Mouse (Mus musculus): ENCODE measurements at regions not wholly inside any gene's neighbourhood (a gene's known extent, or its start where the extent isn't known, plus 50 kb on each side); places are given as distances from the start of the nearest gene placed in this dataset.
"Not testable (repeated sequence)": the region's sequence is repeated elsewhere in the genome, so short reads cannot be mapped to it uniquely, and the experiment has no call there.

DNA sequence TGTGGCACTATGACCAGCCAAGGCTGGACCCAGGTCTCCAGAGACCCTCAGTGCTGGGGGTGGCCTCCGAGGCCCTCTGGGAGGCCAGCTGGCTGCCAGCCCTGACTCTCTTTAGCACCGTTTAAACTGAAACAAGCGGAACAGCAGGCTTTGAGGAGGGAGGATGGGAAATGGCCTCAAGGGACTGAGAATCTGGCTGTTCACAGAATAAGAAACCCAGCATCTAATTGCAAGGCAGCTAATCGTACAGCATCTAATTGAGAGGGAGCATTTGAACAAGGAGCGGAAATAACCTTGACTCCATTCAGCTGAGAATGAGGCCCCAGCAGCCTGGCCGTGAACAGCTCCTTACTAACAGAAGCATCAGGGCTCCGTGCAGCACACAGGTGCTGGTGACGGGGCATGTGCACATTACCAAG is 129.2 kb upstream of the Nabp1 start:
- DNase-seq (ENCODE audit: extremely low read depth, insufficient read length, low spot score) = peak; percentile 29

DNA sequence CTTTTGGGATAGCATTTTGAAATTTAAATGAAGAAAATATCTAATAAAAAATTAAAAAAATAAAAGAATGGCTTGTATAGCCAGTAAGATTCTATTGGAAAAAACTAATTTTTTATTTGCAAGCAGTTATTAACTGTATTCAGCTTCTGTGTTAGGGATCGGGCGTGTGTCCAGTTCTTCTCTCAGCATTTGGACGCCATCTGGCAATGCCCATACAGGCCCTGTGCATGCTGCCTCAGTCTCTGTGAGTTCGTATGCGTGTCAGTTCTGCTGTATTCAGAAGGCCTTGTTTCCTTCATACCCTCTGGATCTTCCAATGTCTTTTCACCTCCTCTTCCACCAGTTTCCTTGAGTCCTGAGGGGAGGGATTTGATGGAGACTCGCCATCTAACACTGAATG is 123.8 kb upstream of the Nabp1 start:
- DNase-seq (ENCODE audit: extremely low read depth, insufficient read length, low spot score) = no peak

DNA sequence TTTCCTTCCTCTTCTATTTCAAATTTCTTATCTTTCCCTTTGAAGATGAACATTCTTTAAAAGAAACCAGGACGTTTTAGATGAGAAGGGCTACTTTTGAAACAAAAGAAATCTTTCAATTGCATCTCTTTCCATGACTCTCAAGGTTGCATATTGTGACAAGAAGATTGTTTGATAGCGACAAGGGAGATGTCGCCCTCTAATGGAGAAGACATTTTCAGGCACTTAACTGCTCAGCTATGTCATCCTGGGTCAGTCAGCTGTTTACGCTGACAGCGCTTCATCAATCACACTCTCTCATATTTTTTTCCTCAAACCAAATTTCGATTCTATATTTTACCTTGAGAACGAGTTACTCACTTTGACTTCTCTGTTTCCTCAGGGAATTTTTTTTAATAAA is 122.2 kb upstream of the Nabp1 start:
- DNase-seq (ENCODE audit: extremely low read depth, insufficient read length, low spot score) = no peak

DNA sequence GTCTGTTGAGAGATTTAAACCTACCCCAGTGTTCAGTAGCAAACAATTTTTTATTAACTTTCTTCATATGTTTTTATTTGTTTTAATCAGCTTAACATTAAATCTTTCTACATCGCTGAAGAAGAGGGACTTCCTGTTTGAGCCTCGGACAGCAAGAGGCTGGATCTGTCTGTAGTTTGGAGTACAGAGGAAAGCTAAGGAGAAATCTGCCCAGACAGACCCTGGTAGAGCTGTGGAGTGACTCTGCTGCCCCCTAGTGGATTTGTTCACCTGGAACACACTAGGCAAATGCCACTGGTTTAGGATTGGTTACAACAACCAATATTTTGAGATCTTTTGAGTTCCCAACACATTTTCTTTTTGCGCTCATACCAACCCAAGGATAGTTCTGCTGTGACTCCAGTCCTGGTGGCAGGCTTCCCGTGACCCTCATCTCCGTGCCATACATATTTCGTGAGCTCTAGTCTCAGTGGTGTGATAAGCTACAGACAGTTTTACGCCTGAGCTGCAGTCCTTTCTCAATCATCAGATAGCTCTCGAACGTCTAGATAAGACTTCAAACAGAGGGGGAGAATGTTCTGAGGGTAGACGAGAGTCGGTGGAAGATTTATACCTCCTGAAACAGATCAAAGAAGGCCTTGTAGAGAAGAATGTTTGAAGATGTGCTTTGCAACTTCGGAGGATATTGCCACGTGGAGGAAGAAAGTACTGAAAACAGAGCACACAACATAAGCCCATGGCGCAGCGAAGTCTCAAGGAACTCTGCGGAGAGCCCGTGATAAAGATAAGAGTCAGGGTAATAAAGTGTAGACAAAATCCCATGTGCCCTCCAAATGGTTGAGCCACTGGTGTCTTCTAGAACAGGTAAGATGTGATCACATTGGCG is 119.0 kb upstream of the Nabp1 start:
- DNase-seq (ENCODE audit: extremely low read depth, insufficient read length, low spot score) = peak; percentile 50

DNA sequence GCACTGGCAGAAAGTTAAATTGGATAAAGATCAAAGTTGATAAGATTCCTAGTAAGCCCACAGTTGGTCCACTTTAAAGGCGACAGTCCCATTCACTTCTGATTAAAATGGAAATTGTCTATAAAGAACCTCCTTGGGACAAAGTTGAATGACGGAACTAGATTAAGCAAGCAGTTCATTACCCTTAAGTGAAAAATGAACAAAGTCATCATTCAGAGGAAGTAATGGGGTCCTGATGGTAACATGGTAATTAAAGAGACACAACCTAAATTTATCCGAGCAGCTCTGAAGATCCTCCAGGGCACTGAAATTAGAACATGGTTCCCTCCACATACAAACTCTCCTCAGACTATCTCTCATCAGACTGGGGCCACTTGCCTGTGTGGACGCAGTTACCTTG is 116.4 kb upstream of the Nabp1 start:
- no peak for DNase-seq (ENCODE audit: extremely low read depth, insufficient read length, low spot score)

DNA sequence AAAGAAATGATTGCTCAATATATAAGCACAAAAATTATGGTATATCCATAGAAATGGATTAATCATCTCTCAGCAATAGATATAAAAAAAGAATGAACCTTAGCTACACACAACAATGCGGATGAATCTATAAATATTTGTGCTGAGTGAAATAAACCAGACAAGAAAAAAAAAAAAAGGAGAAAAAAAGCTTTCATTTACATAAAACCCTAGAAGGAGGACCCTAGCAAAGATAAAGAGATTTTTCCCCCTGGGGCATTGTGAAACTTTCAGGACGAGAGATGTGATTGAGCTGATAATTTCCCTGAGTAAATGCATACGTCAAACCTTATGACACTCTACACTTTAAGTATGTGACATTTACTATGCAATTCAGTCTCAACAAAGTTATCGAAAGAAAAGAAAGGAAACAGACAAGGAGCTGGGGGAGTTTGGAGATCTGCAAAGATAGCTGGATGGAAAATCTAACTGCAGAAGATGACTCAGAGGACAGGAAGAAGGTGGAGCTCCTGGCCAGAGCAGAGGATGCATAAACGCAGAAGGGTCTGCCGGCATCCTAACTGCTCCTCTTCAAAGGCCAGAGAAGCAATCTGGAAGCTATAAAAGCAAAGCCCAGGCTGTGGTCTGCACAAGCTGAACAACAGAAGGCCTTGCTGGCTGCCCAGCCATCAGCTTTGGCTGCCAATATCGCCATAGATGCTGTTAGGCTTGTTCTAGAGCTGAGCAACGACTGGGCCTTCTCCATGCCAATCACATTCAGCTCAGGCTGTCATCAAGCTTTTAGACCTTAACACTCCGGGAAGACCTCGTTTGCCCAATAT is 115.6 kb upstream of the Nabp1 start:
- no peak for DNase-seq (ENCODE audit: extremely low read depth, insufficient read length, low spot score)

DNA sequence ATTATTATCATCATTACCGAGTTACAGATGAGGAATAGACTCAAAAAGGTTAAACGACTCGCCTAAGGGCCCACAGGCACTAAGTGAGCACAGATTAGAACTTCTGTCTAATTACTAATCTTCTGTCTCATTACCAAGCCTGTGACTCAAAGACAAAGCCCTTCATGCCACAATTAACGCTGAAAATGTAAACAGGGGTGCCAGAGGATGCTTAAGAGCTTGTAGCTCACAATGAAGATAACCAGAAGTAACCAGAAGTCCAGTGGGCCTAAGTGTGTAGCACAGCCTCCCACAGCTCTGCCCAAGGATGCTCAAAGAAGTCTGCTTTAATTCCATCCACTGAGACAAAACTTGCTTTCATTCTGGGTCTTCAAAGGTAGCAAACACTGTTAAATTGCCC is 113.7 kb upstream of the Nabp1 start:
- no peak for DNase-seq (ENCODE audit: extremely low read depth, insufficient read length, low spot score)

DNA sequence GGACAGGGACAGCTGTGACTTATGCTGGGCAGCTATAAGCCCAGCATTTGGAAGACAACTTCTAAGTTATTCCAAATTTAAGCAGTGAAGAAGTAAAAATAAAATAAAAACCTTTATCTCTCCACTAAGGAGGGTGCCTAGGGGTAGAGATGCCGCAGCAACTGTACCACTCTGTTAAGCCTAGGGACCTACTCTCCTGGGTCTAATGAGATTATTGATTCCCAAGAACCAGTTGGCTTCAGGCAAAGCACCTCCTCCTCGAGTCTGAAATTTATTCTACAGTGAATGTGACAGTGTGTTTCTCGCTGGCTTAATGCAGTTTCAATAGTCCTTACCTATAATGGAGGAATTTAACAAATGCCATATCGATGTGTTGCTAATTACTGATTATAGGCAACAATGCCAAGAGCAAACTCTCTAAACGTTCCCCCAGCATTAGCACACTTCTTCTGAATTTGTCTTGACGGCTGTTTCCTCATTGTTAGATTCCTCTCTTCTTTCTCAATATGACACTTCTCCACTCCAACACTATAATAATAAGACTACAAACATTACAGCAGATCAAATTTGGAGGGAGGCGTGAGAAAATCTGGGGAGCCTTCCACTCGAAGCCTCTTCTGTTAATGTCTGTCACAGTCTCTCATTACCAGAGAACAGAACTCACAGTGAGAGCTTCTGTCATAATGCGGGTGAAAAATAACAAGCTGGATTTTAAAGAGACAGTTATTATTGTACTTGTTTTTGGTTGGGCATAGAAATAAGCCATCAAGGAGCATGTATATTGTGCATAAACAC is 112.6 kb upstream of the Nabp1 start:
- DNase-seq (ENCODE audit: extremely low read depth, insufficient read length, low spot score) = no peak

DNA sequence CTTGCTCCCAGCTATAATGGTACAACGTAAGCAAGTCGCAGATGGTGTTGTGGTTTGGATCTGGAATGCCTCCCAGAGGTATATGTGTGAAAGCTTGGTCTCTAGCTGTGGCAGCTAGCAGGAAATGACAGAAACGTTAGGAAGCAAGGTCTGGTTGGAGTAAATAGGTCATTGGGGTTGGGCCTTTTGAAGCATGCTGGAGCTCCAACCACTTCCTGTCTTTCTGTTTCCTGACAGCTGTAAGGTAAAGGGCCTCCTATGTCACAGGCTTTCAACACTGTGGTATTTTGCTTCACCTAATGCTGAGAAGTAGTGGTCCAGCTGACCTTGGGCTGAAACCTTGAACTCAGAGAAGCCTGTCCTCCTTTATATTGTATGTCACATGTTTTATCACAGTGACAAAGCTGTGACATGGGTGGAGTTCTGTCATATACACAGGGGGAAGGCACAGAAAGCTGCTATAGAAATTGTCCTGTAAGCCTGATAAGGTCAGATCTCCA is 106.8 kb upstream of the Nabp1 start:
- peak; percentile 61 for DNase-seq (ENCODE audit: extremely low read depth, insufficient read length, low spot score)

DNA sequence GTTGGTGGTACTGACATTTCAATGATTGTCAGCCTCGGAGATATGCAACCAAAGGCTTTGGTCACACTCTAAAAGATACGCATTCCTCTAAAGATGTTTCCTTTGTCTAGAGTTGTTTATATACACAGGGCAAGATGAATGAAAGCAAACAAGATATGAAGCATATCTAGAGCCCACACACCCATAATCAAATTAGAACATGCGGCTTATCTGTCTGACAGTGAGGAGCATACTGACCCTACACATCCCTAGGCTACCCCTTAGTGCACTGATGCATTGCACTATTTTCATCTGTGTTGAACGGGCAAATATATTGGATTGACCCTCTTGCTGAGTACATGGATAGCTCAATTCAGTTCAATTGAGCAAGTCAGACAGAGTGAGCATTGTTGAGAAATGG is 105.6 kb upstream of the Nabp1 start:
- DNase-seq (ENCODE audit: extremely low read depth, insufficient read length, low spot score) = no peak

DNA sequence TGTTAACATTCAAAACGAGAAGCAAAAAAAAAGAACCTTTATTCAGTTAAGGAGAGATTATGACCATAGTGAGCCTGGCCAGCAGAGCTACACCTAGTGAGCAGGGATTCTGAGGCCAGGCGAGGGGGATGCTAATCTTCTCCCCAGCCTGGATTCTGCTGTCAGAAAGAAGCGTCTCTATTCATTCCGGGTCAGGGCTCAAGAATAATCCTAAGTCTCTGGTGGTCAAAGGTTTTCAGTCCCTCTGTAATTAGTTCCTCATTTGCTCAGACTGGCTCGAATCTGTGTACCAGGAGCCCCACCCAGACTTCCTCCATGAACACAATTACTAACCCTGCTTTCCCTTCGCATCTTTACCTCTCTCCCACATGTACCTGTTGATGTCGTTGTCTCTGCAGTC is 101.8 kb upstream of the Nabp1 start:
- DNase-seq (ENCODE audit: extremely low read depth, insufficient read length, low spot score) = no peak

DNA sequence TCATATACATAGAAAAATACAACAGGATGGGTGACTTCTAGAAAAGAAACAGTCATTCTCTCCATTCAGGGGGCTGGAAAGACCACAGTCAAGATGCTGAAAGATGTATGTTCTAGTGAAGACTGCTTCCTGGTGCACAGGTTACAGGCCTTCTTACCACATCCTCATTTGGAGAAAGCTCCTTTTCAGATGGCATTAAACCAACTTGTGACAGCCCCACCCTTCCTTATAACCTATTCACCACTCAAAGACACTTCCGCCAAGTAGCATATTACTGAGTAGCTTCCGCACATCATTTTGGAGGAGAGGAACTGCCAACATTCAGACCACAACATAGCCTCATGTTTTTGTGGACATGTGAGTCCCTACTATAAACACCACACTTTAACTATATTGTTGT is 99.5 kb upstream of the Nabp1 start:
- no peak for DNase-seq (ENCODE audit: extremely low read depth, insufficient read length, low spot score)

DNA sequence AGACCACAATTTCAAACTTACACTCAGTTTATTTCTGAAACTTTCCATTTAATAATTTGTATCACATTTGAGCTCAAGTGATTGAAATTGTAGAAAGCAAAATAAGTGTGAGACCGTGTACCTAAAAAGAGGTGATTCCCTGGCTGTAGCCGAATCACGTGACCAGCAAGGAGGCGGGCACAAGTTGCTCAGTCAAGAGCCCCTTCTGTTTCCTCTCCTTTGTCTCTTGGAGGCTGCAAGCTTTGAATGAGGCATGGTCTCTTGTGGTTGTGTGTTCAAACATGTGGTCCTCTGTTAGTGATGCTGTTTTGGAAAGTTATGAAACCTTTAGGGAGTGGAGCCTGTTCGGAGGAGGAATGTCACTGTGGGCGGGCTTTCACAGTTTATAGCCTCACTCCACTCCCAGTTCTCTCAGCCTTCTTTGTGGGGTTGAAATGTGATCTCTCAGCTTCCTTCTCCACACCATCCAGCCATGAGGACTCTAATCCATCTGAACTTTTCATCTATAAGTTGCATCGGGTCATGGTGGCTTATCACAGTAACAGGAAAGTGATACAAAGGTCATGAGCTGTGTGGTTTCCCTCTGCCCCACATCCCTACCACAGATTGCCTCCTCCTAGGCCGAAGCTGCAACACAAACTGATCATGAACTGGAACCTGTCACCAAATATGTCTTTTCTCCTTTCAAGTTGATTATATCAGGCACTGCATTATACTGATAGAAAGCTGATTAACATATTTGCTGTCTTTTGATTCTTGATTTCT is 94.3 kb upstream of the Nabp1 start:
- DNase-seq (ENCODE audit: extremely low read depth, insufficient read length, low spot score) = no peak

DNA sequence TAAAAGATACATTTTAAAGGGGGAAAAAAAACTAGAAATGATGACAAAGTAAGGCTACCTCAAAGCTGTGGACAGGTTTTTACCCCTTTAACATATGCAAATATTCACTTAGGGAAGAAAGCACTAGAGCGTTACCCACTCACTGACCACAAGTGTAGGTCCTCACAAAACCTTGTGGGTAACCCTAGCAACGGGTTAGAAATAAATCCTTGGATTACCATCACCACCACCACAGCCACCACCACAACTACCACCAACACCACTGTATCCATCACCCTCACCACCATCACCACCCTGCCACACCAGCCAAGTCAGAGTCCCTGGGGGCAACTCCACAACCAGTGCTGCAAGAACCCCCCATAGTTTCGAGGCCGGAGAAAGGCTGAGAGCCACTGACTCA is 91.4 kb upstream of the Nabp1 start:
- peak; percentile 23 for DNase-seq (ENCODE audit: extremely low read depth, insufficient read length, low spot score)

DNA sequence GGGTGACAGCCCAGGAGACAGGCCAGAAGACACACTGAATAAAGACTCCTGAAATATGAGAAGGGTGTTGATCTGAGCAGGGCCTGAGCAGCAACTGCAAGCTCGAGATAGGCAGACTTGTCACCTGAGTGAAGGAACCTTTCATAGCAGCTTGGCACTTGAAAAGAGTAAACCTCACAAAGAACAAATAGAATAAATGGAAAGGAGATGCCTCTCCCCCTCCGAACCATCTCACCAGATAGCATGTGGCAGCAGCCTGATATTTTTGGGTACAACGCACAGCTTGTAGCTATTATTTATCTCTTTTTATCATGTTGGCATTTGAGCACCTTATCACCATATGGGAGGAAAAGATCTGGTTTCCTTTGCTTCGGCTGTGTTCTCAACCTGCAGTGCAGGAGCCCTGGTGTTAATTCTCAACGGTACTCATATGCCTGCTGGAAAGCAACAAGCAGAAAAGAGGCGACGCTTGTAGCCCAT is 88.0 kb upstream of the Nabp1 start:
- DNase-seq (ENCODE audit: extremely low read depth, insufficient read length, low spot score) = no peak

DNA sequence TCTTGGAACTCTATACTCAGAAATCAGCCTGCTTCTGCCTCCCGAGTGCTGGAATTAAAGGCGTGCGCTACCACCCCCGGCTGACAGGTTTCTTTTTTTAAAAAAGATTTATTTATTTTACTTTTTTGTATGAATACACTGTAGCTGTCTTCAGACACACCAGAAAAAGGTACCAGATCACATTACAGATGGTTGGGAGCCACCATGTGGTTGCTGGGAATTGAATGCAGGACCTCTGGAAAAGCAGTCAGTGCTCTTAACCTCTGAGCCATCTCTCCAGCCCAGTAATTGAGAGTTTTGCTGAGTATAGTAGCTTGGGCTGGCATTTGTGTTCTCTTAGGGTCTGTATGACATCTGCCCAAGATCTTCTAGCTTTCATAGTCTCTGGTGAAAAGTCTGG is 78.4 kb upstream of the Nabp1 start:
- DNase-seq (ENCODE audit: extremely low read depth, insufficient read length, low spot score) = not testable (repeated sequence)

DNA sequence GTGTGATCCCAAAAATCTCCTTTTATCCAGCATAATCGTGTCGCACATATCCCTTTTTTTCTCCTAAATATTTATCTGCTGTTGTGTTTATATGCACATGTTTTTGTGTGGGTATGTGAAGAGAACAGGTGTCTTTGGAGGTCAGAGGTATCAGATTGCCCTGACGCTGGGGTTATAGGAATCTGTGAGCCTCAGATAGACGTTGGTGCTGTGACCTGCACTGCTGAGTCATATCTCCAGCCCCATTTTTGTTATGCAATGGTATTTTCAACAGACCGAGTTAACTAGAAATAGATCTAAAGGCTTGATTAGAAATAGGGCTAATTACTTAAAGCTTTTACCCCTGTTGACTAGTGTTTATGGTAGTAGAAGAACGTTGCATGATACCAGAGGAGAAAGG is 75.5 kb upstream of the Nabp1 start:
- no peak for DNase-seq (ENCODE audit: extremely low read depth, insufficient read length, low spot score)

DNA sequence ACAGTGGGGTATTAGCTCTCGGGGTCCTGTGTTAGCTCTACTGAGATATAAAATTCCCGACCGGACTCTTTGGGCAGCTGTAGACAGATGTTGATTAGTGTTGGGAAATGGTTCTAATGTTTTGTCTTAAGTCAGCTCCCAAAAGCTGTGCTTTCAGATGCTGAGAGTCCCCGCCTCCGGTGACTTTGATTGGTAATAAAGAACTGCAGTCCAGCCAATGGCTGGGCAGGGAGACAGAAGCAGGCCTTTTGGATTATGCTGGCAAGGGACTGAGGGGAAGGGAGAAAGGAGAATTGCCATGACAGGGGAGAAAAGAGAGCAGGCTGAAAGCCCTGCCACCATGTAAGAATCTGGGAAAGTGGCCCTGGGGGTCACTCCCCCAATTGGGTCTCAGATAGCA is 73.4 kb upstream of the Nabp1 start:
- no peak for DNase-seq (ENCODE audit: extremely low read depth, insufficient read length, low spot score)

DNA sequence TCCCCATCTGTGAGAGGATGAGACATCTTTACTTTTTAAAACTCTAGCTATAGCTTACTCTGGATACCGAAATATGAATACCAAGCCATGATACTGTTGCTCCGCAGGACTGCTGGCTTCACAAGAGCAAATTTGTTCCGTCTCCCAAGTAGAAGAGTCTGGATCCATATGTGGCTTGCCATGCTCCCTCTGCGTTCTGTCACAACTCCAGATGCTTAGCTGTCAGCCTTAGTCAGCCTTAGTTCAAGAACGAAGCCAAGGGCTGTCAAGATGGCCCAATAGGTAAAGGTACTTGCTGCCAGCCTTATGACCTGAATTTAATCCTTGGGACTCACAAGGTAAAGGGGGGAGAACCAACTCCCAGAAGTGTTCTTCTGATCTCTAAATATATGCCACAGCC is 64.6 kb upstream of the Nabp1 start:
- no peak for DNase-seq (ENCODE audit: extremely low read depth, insufficient read length, low spot score)

DNA sequence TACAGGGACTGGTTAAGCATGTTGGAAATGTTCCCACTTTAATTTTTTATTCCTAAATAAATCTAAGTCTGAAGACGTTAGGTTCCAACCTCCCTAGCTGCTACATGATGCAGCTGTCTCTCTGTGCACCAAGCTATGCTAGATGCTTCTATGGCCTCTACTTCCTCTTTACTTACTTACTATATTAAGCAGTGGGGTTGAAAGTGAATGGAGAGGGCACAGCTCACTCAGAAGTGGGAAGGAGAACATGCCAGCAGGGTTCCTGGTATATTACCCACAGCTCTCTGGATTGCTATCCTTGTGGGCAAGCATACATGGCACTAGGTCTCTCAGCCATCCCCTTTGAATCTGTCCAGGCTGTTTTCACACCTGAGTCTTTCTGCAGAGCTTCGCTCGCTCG is 61.4 kb upstream of the Nabp1 start:
- no peak for DNase-seq (ENCODE audit: extremely low read depth, insufficient read length, low spot score)

Measured in 3134 (cell line).